Mouse (Mus musculus) 416B (cell line): ENCODE measurements around the gene Letmd1.

Experiments used
- DNase-seq: peaks from one replicate; pipeline ENCODE4 v3.0.0; 2011; ENCODE audit warnings: low read depth

The Letmd1 gene

GRCm38 (mm10) chr15:100508454-100509167 lies 39.8 kb downstream of the Letmd1 start:
- no peak for DNase-seq

GRCm38 (mm10) chr15:100510072-100510471 lies 41.2 kb downstream of the Letmd1 start:
- DNase-seq = no peak

- no peak for DNase-seq
These were observed 44.6 kb downstream of the Letmd1 start for GRCm38 (mm10) chr15:100513387-100513786.

GRCm38 (mm10) chr15:100515121-100515520 lies 46.3 kb downstream of the Letmd1 start:
- DNase-seq = no peak

GRCm38 (mm10) chr15:100520306-100520705 lies 51.5 kb downstream of the Letmd1 start:
- DNase-seq = no peak

- no peak for DNase-seq
These were observed 56.6 kb downstream of the Letmd1 start for GRCm38 (mm10) chr15:100525405-100525804.

- DNase-seq = no peak
These were observed 59.1 kb downstream of the Letmd1 start for GRCm38 (mm10) chr15:100527900-100528299.
